Mouse (Mus musculus): ENCODE results near the gene Pvr. TPM values are rescaled to one million over a fixed set of nuclear protein-coding genes. Genes with fewer than 3 reads are reported as not detected.

The Pvr gene
- 17.6 and 19.0 TPM in 2 replicates for polyA plus RNA-seq (2015; fragmentation: Nextera tagmentation; extraction: Ambion mirVana)

DNA sequence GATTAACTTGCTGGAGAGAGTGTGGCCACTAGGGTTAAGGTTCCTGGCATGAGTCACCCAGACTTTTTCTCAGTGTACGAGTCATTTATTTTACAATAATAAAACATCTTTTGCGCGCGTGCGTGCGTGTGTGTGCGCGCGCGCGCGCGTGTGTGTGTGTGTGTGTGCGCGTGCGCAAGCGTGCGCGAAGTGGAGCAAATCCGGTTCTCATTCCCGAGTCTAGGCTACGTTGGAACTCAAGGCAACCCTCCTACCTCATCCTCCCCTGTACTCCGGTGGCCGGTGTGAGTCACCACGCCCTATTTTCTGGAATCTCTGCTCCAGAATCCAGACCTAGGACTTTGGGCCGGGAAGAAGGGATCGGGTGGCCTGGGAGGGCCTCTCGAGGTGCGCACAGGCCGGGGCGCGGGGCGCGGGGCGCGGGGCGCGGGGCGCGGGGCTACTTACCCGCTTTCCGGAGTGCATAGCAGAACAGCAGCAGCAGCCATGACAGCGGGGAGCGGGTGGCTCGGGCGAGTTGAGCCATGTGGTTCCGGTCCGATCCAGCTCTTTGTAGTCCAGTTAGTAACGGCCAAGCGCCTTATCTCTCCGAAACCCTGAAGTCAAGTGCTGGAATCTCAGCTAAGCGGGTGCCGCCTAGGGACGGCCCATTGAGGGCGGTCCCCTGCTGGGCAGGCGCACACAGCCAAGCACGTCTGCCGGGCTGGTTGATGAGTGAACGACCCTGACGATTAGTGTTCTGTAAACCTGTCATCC lies at the start of gene Pvr:
Pvr (minus strand) TSS at position 655 of the 756 bp plus-strand sequence.
- ATAC-seq (replicated peaks; ENCODE audit: extremely low read depth, insufficient read depth, low FRiP score) = peak; percentile 94
- WGBS = under 1% methylated on average over 60 of the region's 60 CpGs
- Histone ChIP-seq H3K4me3 (ENCODE audit: low read length) (peak within 1 kb of the TSS; percentile 92), H3K27ac (ENCODE audit: low read length) (peak within 1 kb of the TSS; percentile 90), H3K36me3 (ENCODE audit: control insufficient read depth, insufficient read depth) (peaks cover 20% of the 10 kb centered on the region), H3K9ac (ENCODE audit: low read length) (peak within 1 kb of the TSS; percentile 84), H3K4me2 (ENCODE audit: low read depth, low read length) (peak within 1 kb of the TSS; percentile 85), H3K4me1 (ENCODE audit: control insufficient read depth, insufficient read depth, low read length) (peaks cover 12% of the 10 kb centered on the region), H3K9me3 (replicated peaks; ENCODE audit: control insufficient read depth, low read length) (no peaks in the 10 kb centered on the region), H3K27me3 (ENCODE audit: control insufficient read depth, insufficient read depth, low read length) (no peaks in the 10 kb centered on the region)

DNA sequence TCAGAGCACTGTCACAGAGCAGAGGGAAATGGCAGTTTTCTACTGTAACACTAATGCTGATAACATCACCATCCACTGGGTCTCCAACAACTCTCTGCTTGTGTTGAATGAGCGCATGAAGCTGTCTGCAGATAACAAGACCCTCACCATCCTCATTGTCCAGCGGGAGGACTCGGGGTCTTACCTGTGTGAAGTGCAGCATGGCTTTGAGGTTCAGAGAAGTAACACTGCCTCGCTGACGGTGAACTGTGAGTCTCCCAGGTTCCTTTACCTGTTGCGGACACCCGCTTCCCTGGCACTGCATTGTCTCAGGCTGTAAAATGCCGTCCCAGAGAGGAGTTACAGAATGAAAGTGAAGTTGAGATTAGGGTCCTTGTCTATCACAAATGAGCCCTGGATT lies 49.2 kb upstream of the Pvr start:
- Histone ChIP-seq H3K27me3 (ENCODE audit: control insufficient read depth, insufficient read depth, low read length) (no peaks in the 10 kb centered on the region), H3K4me3 (ENCODE audit: low read length) (no peak overlapping the region), H3K27ac (ENCODE audit: low read length) (no peak overlapping the region), H3K36me3 (ENCODE audit: control insufficient read depth, insufficient read depth) (no peaks in the 10 kb centered on the region), H3K4me1 (ENCODE audit: control insufficient read depth, insufficient read depth, low read length) (no peaks in the 10 kb centered on the region), H3K9me3 (replicated peaks; ENCODE audit: control insufficient read depth, low read length) (peaks cover 9% of the 10 kb centered on the region; the same call in 1 of the 2 replicates), H3K9ac (ENCODE audit: low read length) (no peak overlapping the region), H3K4me2 (ENCODE audit: low read depth, low read length) (no peak overlapping the region)
- 84% methylated on average over 8 of the region's 8 CpGs for WGBS
- ATAC-seq (replicated peaks; ENCODE audit: extremely low read depth, insufficient read depth, low FRiP score) = no peak

DNA sequence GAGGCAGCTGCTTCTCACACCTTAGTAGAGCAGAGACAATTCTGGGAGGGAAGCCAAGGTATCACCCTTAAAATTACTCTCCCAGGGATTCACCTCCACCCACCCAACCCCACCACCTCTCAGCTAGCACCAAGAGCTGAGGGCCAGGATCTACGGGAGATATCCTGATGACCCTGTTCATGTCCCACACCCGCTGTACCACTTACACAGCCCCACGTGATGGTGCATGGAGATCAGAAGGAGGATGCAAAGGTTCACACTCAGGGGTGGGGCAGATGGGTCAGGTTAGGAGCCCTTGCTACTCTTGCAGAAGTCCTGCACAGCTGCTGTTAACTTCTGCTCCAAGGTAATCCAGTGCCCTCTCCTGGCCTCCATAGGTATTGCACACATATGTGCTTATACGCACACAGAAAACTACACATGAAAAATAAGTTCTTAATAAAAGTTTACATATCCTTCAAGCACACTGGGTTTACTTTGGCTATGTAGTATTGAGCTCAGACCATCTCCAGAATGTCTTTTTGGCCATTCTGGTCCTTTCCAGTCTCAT lies 48.7 kb upstream of the Pvr start:
- Histone ChIP-seq H3K4me1 (ENCODE audit: control insufficient read depth, insufficient read depth, low read length) (no peaks in the 10 kb centered on the region), H3K9me3 (replicated peaks; ENCODE audit: control insufficient read depth, low read length) (peaks cover 9% of the 10 kb centered on the region; the same call in 1 of the 2 replicates)
- 91% methylated on average over 4 of the region's 4 CpGs for WGBS

DNA sequence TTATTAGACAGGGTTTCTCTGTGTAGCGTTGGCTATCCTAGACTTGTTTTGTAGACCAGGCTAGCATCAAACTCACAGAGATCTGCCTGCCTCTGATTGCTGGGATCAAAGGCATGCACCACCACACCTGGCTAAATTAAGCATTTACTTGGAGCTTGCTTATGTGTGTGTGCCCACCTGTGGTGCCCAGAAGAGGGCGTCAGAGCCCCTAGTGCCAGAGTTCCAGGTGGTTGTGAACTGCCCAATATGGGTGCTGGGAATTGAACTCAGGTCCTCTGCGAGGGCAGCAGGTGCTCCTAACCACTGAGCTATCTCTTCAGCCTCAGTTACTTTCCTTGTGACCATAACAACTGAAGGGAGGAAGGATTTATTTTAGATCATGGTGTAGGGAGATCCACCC lies 48.1 kb upstream of the Pvr start:
- Histone ChIP-seq H3K27me3 (ENCODE audit: control insufficient read depth, insufficient read depth, low read length) (no peaks in the 10 kb centered on the region), H3K27ac (ENCODE audit: low read length) (no peak overlapping the region), H3K4me2 (ENCODE audit: low read depth, low read length) (no peak overlapping the region), H3K4me3 (ENCODE audit: low read length) (no peak overlapping the region), H3K4me1 (ENCODE audit: control insufficient read depth, insufficient read depth, low read length) (no peaks in the 10 kb centered on the region), H3K9me3 (replicated peaks; ENCODE audit: control insufficient read depth, low read length) (peaks cover 9% of the 10 kb centered on the region; the same call in 1 of the 2 replicates), H3K9ac (ENCODE audit: low read length) (no peak overlapping the region), H3K36me3 (ENCODE audit: control insufficient read depth, insufficient read depth) (no peaks in the 10 kb centered on the region)
- 61% methylated on average over 3 of the region's 3 CpGs for WGBS
- no peak for ATAC-seq (replicated peaks; ENCODE audit: extremely low read depth, insufficient read depth, low FRiP score)

More for the DNA sequence above, 48.7 kb upstream of the Pvr start:
- no peak overlapping the region for H3K9ac ChIP-seq (ENCODE audit: low read length)
- H3K4me3 ChIP-seq (ENCODE audit: low read length) = no peak overlapping the region
- no peak overlapping the region for H3K4me2 ChIP-seq (ENCODE audit: low read depth, low read length)
- no peak for ATAC-seq (replicated peaks; ENCODE audit: extremely low read depth, insufficient read depth, low FRiP score)
- no peaks in the 10 kb centered on the region for H3K36me3 ChIP-seq (ENCODE audit: control insufficient read depth, insufficient read depth)
- H3K27me3 ChIP-seq (ENCODE audit: control insufficient read depth, insufficient read depth, low read length) = no peaks in the 10 kb centered on the region
- no peak overlapping the region for H3K27ac ChIP-seq (ENCODE audit: low read length)

DNA sequence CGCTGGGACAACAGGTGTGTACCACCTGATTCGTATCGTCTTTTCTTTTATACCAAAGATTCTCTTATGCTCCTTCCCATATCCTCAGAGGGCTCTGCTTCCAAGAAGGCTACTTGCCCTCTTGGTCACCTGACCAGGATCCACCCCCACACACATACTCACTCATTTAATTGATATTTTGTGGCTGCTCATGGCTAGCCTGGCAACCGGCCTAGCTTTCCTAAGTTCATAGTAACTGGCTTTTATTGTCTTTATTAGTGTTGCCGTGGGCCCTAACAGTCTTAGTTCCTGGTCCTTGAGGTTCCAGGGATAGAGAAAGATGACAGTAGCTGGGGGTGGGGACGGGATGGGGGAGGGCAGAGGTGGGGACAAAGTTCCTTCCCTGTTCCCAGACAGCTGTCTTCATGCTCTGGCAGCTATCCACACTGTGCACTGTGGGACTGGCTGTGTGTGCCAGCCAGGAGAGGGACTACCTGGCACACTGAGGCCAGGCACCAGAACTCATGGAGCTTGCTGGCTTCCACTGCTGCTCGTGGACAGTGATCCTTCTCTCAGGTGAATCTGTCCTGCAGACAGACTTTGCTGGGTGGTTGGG lies 44.1 kb upstream of the Pvr start, which contains the start of gene Ceacam20:
Ceacam20 (plus strand) TSS at position 428 of the 595 bp plus-strand sequence.
- Histone ChIP-seq H3K4me3 (ENCODE audit: low read length) (no peak within 1 kb of the TSS), H3K9ac (ENCODE audit: low read length) (no peak within 1 kb of the TSS), H3K4me2 (ENCODE audit: low read depth, low read length) (no peak within 1 kb of the TSS), H3K36me3 (ENCODE audit: control insufficient read depth, insufficient read depth) (no peaks in the 10 kb centered on the region), H3K4me1 (ENCODE audit: control insufficient read depth, insufficient read depth, low read length) (no peaks in the 10 kb centered on the region), H3K27ac (ENCODE audit: low read length) (no peak within 1 kb of the TSS), H3K27me3 (ENCODE audit: control insufficient read depth, insufficient read depth, low read length) (no peaks in the 10 kb centered on the region), H3K9me3 (replicated peaks; ENCODE audit: control insufficient read depth, low read length) (peaks cover 6% of the 10 kb centered on the region; the same call in 1 of the 2 replicates)
- ATAC-seq (replicated peaks; ENCODE audit: extremely low read depth, insufficient read depth, low FRiP score) = no peak
- WGBS = 81% methylated on average over 7 of the region's 7 CpGs

DNA sequence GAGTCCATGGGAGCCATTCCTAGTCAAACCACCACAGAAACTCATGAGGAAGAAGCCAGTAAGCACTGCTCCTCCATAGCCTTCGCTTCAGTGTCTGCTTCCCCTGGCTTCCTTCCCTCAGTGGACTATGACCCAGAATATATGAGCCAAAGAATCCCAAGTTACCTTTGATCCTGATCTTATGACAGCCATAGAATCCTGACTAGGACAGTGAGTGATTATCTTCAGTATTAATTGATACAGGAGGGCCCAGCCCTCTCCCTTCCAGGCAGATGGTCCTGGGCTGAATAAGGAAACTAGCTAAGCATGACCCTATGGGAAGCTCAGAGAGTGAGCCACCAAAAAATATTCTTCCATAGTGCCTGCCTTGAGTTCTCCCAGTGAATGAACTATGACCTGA lies 41.5 kb upstream of the Pvr start:
- H3K4me1 ChIP-seq (ENCODE audit: control insufficient read depth, insufficient read depth, low read length) = no peaks in the 10 kb centered on the region
- H3K27ac ChIP-seq (ENCODE audit: low read length) = no peak overlapping the region
- ATAC-seq (replicated peaks; ENCODE audit: extremely low read depth, insufficient read depth, low FRiP score) = no peak
- no peak overlapping the region for H3K9ac ChIP-seq (ENCODE audit: low read length)
- no peaks in the 10 kb centered on the region for H3K36me3 ChIP-seq (ENCODE audit: control insufficient read depth, insufficient read depth)
- H3K4me2 ChIP-seq (ENCODE audit: low read depth, low read length) = no peak overlapping the region
- no peaks in the 10 kb centered on the region for H3K9me3 ChIP-seq (replicated peaks; ENCODE audit: control insufficient read depth, low read length)
- no peaks in the 10 kb centered on the region for H3K27me3 ChIP-seq (ENCODE audit: control insufficient read depth, insufficient read depth, low read length)
- H3K4me3 ChIP-seq (ENCODE audit: low read length) = no peak overlapping the region
- 56% methylated on average over 1 of the region's 1 CpGs for WGBS

DNA sequence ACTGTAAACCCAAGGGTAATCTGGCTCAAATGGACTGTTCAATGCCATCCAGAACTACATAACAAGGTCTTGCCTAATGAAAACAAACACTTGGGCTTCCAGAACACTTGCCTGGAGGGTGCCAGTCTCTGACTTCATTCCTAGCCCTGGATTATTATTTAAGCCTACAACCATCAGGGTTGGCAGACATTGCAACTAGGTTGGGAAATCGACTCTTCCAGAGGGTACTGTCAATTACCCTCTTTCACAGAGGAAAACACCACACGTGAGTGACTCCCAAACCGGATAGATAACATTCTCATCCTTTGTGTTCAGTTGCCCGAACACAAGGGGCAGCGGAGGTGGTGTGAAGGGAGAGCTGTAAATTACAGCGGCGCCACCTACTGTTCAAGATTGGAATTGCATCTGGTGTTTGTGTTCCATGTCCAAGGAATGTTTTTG lies 35.4 kb upstream of the Pvr start:
- Histone ChIP-seq H3K27me3 (ENCODE audit: control insufficient read depth, insufficient read depth, low read length) (no peaks in the 10 kb centered on the region), H3K36me3 (ENCODE audit: control insufficient read depth, insufficient read depth) (no peaks in the 10 kb centered on the region), H3K4me3 (ENCODE audit: low read length) (no peak overlapping the region), H3K9me3 (replicated peaks; ENCODE audit: control insufficient read depth, low read length) (no peaks in the 10 kb centered on the region), H3K27ac (ENCODE audit: low read length) (no peak overlapping the region), H3K4me2 (ENCODE audit: low read depth, low read length) (no peak overlapping the region), H3K9ac (ENCODE audit: low read length) (no peak overlapping the region), H3K4me1 (ENCODE audit: control insufficient read depth, insufficient read depth, low read length) (no peaks in the 10 kb centered on the region)
- WGBS = under 1% methylated on average over 7 of the region's 7 CpGs
- ATAC-seq (replicated peaks; ENCODE audit: extremely low read depth, insufficient read depth, low FRiP score) = no peak; the same call in 1 of the 2 replicates

DNA sequence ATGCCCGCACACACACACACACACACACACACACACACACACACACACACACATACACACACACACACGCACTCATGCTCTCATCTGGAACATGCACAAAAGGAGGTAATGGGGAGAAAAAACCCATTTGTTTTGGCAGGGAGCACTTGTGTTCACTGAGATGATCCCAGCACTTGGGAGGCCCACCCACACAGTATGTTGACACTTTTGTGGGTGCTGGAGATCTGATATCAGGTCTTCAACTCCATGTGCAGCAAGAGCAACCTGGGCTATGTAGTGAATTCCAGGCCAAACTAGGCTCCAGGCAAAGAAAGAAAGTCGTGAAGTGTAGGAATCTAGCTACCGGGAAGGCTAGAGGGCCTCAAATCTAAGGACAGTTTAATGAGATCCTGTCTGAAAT lies 34.9 kb upstream of the Pvr start:
- Histone ChIP-seq H3K4me3 (ENCODE audit: low read length) (no peak overlapping the region), H3K27ac (ENCODE audit: low read length) (no peak overlapping the region), H3K9me3 (replicated peaks; ENCODE audit: control insufficient read depth, low read length) (no peaks in the 10 kb centered on the region), H3K4me2 (ENCODE audit: low read depth, low read length) (no peak overlapping the region), H3K9ac (ENCODE audit: low read length) (no peak overlapping the region), H3K27me3 (ENCODE audit: control insufficient read depth, insufficient read depth, low read length) (no peaks in the 10 kb centered on the region), H3K36me3 (ENCODE audit: control insufficient read depth, insufficient read depth) (no peaks in the 10 kb centered on the region), H3K4me1 (ENCODE audit: control insufficient read depth, insufficient read depth, low read length) (no peaks in the 10 kb centered on the region)
- ATAC-seq (replicated peaks; ENCODE audit: extremely low read depth, insufficient read depth, low FRiP score) = no peak
- 71% methylated on average over 4 of the region's 4 CpGs for WGBS

DNA sequence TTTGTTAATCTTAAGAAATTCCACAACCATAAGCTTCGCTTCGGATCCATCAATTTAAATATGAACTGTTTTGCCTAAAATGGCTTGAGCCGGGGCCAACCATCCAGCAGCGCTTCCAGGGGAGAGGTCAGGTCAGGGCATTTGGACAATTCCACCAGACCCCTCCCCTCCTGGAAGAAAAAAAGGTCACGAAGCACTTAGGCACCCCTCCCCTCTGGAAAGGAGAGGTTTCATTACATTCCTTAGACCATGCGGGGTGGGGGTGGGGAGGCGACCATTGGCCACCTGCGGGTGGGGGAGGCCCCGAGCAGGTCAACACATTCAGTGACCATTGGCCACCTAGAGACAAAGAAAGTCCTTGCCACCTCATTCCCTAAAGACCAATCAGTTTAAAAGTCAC lies 32.1 kb upstream of the Pvr start:
- H3K9me3 ChIP-seq (replicated peaks; ENCODE audit: control insufficient read depth, low read length) = no peaks in the 10 kb centered on the region
- no peak for ATAC-seq (replicated peaks; ENCODE audit: extremely low read depth, insufficient read depth, low FRiP score)
- H3K9ac ChIP-seq (ENCODE audit: low read length) = no peak overlapping the region
- H3K36me3 ChIP-seq (ENCODE audit: control insufficient read depth, insufficient read depth) = no peaks in the 10 kb centered on the region
- WGBS = 54% methylated on average over 9 of the region's 9 CpGs
- H3K4me1 ChIP-seq (ENCODE audit: control insufficient read depth, insufficient read depth, low read length) = 0 out of 2 replicates have a peak, but pooled peaks cover 4% of the 10 kb centered on the region
- no peak overlapping the region for H3K4me2 ChIP-seq (ENCODE audit: low read depth, low read length)
- no peaks in the 10 kb centered on the region for H3K27me3 ChIP-seq (ENCODE audit: control insufficient read depth, insufficient read depth, low read length)
- H3K4me3 ChIP-seq (ENCODE audit: low read length) = no peak overlapping the region
- H3K27ac ChIP-seq (ENCODE audit: low read length) = no peak overlapping the region

Measured in heart, embryonic 16.5 days (tissue).